9 mouse cellular contexts compared by ENCODE assay signal in genomic region chr2:152012222-152012621, GRCm38 (mm10). TPM values are rescaled to one million over a fixed set of nuclear protein-coding genes. Genes with fewer than 3 reads are reported as not detected.
DNase-seq lines count a peak whose midpoint lies in the region; ATAC-seq lines count a peak whose summit lies in the region.
"Had no signal": no experiment of that assay in that cellular context is flagged by ENCODE, and none has a peak within 500 bp of the region (broad histone marks: within the 10 kb centered on the region; RNA-seq: fewer than 3 reads in every experiment).

No protein-coding gene starts in this region.

- 75% methylated on average over 4 of the region's 4 CpGs for whole genome bisulfite sequencing in forebrain, embryonic 10.5 days
- 84% methylated on average over 4 of the region's 4 CpGs for WGBS in forebrain, embryonic 12.5 days
- 71% methylated on average over 4 of the region's 4 CpGs for WGBS in neural tube, embryonic 13.5 days

- H3K9me3 ChIP-seq in forebrain, embryonic 10.5 days = no peaks in the 10 kb centered on the region
- no peaks in the 10 kb centered on the region for H3K9me3 ChIP-seq in forebrain, embryonic 12.5 days
- no peaks in the 10 kb centered on the region for H3K9me3 ChIP-seq in neural tube, embryonic 13.5 days

- H3K36me3 ChIP-seq in forebrain, embryonic 10.5 days (replicated peaks) = no peaks in the 10 kb centered on the region
- no peaks in the 10 kb centered on the region for H3K36me3 ChIP-seq in forebrain, embryonic 12.5 days (replicated peaks)
- H3K36me3 ChIP-seq in neural tube, embryonic 13.5 days = no peaks in the 10 kb centered on the region

- no peak overlapping the region for H3K4me2 ChIP-seq in forebrain, embryonic 12.5 days
- no peak overlapping the region for H3K4me2 ChIP-seq in neural tube, embryonic 13.5 days

- H3K27ac ChIP-seq in forebrain, embryonic 10.5 days = peak overlapping the region; percentile 49; the same call in 1 of the 2 replicates
- no peak overlapping the region for H3K27ac ChIP-seq in forebrain, embryonic 12.5 days
- peak overlapping the region; percentile 49; the same call in 1 of the 2 replicates for H3K27ac ChIP-seq in neural tube, embryonic 13.5 days (replicated peaks)

- H3K27me3 ChIP-seq in forebrain, embryonic 10.5 days (ENCODE audit: poor library complexity, severe bottlenecking) = no peaks in the 10 kb centered on the region
- H3K27me3 ChIP-seq in forebrain, embryonic 12.5 days = no peaks in the 10 kb centered on the region
- no peaks in the 10 kb centered on the region for H3K27me3 ChIP-seq in neural tube, embryonic 13.5 days

- ATAC-seq in forebrain, embryonic 12.5 days (ENCODE audit: low FRiP score) = no peak
- ATAC-seq in neural tube, embryonic 13.5 days (ENCODE audit: low read depth) = 0 out of 2 replicates have a peak, but pooled peaks have one; percentile 25

- DNase-seq in forebrain, embryonic 10.5 days (ENCODE audit: extremely low spot score, low spot score) = no peak
- no peak for DNase-seq in neural tube, embryonic 10.5 days (ENCODE audit: extremely low spot score, low spot score)
- peak; percentile 45 to 58 for DNase-seq in kidney, postnatal 4 days
- no peak for DNase-seq in right cerebral cortex, postnatal 4 days
- DNase-seq in gastrocnemius, postnatal 4 days (ENCODE audit: low spot score in 2 of 2) = no peak
- DNase-seq in spleen, adult 12 weeks (ENCODE audit: low spot score) = no peak
- DNase-seq: right cerebral cortex, postnatal 14 days had no signal

- H3K9ac ChIP-seq in forebrain, embryonic 12.5 days = no peak overlapping the region
- no peak overlapping the region for H3K9ac ChIP-seq in neural tube, embryonic 13.5 days

- H3K4me1 ChIP-seq in forebrain, embryonic 10.5 days = peaks cover 39% of the 10 kb centered on the region
- no peaks in the 10 kb centered on the region for H3K4me1 ChIP-seq in forebrain, embryonic 12.5 days
- no peaks in the 10 kb centered on the region for H3K4me1 ChIP-seq in neural tube, embryonic 13.5 days (replicated peaks)

- no peak overlapping the region for H3K4me3 ChIP-seq in forebrain, embryonic 10.5 days
- H3K4me3 ChIP-seq in forebrain, embryonic 12.5 days (replicated peaks) = no peak overlapping the region
- H3K4me3 ChIP-seq in neural tube, embryonic 13.5 days = no peak overlapping the region

RNA-seq across cellular contexts. Expression of gene Slc52a3, which starts 15.9 kb away (rescaled TPM):
- polyA plus RNA-seq in forebrain, embryonic 10.5 days (2016; fragmentation: Nextera tagmentation; extraction: Ambion mirVana) = 0.69 and 0.79 TPM in 2 replicates
- 0.54 and 0.78 TPM in 2 replicates for polyA plus RNA-seq in forebrain, embryonic 12.5 days (2016; fragmentation: Nextera tagmentation; extraction: Ambion mirVana)
- polyA plus RNA-seq in neural tube, embryonic 13.5 days (2015; fragmentation: Nextera tagmentation; extraction: Ambion mirVana) = 0.99 and 1.1 TPM in 2 replicates
- 1 to 10 TPM; 1.3 to 1.6 TPM for total RNA-seq in gastrocnemius, postnatal 4 days (2021)

RNA-seq across cellular contexts. Expression of gene Fam110a, which starts 32.2 kb away (rescaled TPM):
- 60.3 and 70.4 TPM in 2 replicates for polyA plus RNA-seq in forebrain, embryonic 10.5 days (2016; fragmentation: Nextera tagmentation; extraction: Ambion mirVana)
- polyA plus RNA-seq in forebrain, embryonic 12.5 days (2016; fragmentation: Nextera tagmentation; extraction: Ambion mirVana) = 90.2 and 96.2 TPM in 2 replicates
- polyA plus RNA-seq in neural tube, embryonic 13.5 days (2015; fragmentation: Nextera tagmentation; extraction: Ambion mirVana) = 48.1 and 52.1 TPM in 2 replicates
- 10 to 100 TPM; 11.1 to 14.3 TPM for total RNA-seq in gastrocnemius, postnatal 4 days (2021)

Comparison
In these comparisons a context has a peak if more than half of its experiments do, and no peak if none do; other contexts are left out.
1. DNase-seq: peak in kidney, postnatal 4 days (2 of 2); none in forebrain, embryonic 10.5 days (single experiment), neural tube, embryonic 10.5 days (single experiment), right cerebral cortex, postnatal 4 days (single experiment), gastrocnemius, postnatal 4 days (0 of 2) and spleen, adult 12 weeks (single experiment).